Mouse (Mus musculus): ENCODE results near the gene Fam24a.
A peak's percentile ranks its signal among the peaks of the same experiment; 100 is the strongest.

DNA sequence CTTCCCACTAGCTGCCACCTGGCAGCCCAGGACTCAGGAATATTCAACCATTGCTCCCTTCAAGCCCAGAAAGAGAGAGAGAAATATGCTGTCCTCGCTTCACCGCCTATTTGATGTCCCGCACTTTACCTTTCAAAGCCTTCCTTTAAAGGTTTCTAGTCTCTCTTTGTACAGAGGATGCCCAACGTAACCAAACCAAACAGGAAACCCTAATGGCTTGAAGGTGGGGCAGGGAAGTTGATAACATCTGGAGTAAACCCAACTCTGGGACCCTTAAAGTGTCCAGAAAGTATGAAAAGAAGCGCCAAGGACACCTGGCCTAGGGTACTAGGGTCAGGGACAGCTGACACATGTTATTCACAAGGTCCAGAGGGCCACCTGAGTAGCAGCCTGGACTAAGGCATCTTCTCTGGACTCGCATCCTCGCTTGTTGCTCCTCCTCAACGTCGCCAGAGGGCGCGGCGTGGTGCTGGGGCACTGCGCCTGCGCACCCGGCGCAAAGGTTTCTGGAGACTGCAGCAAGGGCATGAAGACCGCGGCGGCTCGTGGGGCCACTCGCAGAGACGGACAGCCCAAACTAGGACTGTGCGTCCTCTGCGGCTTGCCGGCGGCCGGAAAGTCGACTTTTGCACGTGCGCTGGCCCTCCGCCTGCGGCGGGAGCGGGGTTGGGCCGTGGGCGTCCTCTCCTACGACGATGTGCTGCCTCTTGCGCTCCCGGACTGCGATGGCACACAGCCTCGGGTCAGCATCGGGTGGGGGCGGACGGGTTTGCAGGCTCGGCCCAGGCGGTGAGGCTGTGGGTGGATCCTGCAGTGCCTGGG is 37.2 kb downstream of the Fam24a start, which contains the start of gene Pstk:
- TF ChIP-seq CTCF (IDR thresholded peaks at IDR 0.05; ENCODE audit: control insufficient read depth, insufficient read depth, insufficient read length), result peak; percentile 90
- TF ChIP-seq USF1 (IDR thresholded peaks at IDR 0.05; ENCODE audit: low read depth), result no peak
- no peak for TF ChIP-seq CEBPB (IDR thresholded peaks at IDR 0.05; ENCODE audit: low read depth)

Data from C2C12 (cell line).